Mouse (Mus musculus): ENCODE measurements around the gene 1700012B09Rik.

The 1700012B09Rik gene

GRCm38 (mm10) chr9:14770803-14771471 is at the start of gene 1700012B09Rik:
Gene 1700012B09Rik (minus strand): TSS chr9:14771030.
- no peak for DNase-seq

- DNase-seq, result no peak
Observed at GRCm38 (mm10) chr9:14810111-14810510, 39.3 kb upstream of the 1700012B09Rik start.

- DNase-seq, result no peak
Observed at GRCm38 (mm10) chr9:14806786-14807185, 36.0 kb upstream of the 1700012B09Rik start.

- no peak for DNase-seq
Observed at GRCm38 (mm10) chr9:14805714-14806113, 34.9 kb upstream of the 1700012B09Rik start.

- DNase-seq, result no peak
Observed at GRCm38 (mm10) chr9:14787356-14787755, 16.5 kb upstream of the 1700012B09Rik start.

GRCm38 (mm10) chr9:14784039-14785002 is 13.5 kb upstream of the 1700012B09Rik start, which contains the start of the genes Mre11a and Ankrd49:
Gene Mre11a (plus strand): TSS chr9:14784654.
Gene Ankrd49 (minus strand): TSS chr9:14784856.
- DNase-seq, result peak; percentile 95

- DNase-seq, result no peak
Observed at GRCm38 (mm10) chr9:14778341-14778740, 7.5 kb upstream of the 1700012B09Rik start.

- no peak for DNase-seq
Observed at GRCm38 (mm10) chr9:14773813-14774212, 3.0 kb upstream of the 1700012B09Rik start.

GRCm38 (mm10) chr9:14772074-14772473 is 1.2 kb upstream of the 1700012B09Rik start:
- DNase-seq, result no peak

- DNase-seq, result no peak
Observed at GRCm38 (mm10) chr9:14769811-14770210, 1.0 kb downstream of the 1700012B09Rik start.

GRCm38 (mm10) chr9:14764765-14765164 is 6.1 kb downstream of the 1700012B09Rik start:
- peak; percentile 77 for DNase-seq

GRCm38 (mm10) chr9:14759261-14759660 is 11.6 kb downstream of the 1700012B09Rik start:
- no peak for DNase-seq

- no peak for DNase-seq
Observed at GRCm38 (mm10) chr9:14758590-14758989, 12.2 kb downstream of the 1700012B09Rik start.

GRCm38 (mm10) chr9:14754469-14754868 is 16.4 kb downstream of the 1700012B09Rik start:
- DNase-seq, result no peak

- DNase-seq, result no peak
Observed at GRCm38 (mm10) chr9:14753947-14754346, 16.9 kb downstream of the 1700012B09Rik start.

GRCm38 (mm10) chr9:14752001-14752522 is 18.8 kb downstream of the 1700012B09Rik start, which contains the start of gene Fut4:
Gene Fut4 (minus strand): TSS chr9:14752393.
- peak; percentile 83 for DNase-seq

- DNase-seq, result peak; percentile 40
Observed at GRCm38 (mm10) chr9:14751503-14752000, 19.3 kb downstream of the 1700012B09Rik start.

GRCm38 (mm10) chr9:14750901-14751502 is 19.8 kb downstream of the 1700012B09Rik start:
- DNase-seq, result peak; percentile 14

GRCm38 (mm10) chr9:14740151-14740924 is 30.5 kb downstream of the 1700012B09Rik start, which contains the start of gene Piwil4:
Gene Piwil4 (minus strand): TSS chr9:14740733.
- no peak for DNase-seq

- DNase-seq, result no peak
Observed at GRCm38 (mm10) chr9:14739498-14740150, 31.2 kb downstream of the 1700012B09Rik start.

GRCm38 (mm10) chr9:14730941-14731541 is 39.8 kb downstream of the 1700012B09Rik start:
- DNase-seq, result peak; percentile 48

Measured in kidney, postnatal 10 days (tissue).